Mouse (Mus musculus) ES-E14 (cell line): Measurements from ENCODE around the gene Btd. TPM values are rescaled to one million over a fixed set of nuclear protein-coding genes. Genes with fewer than 3 reads are reported as not detected.

Experiments
- DNase-seq: peaks from one replicate; pipeline ENCODE4 v3.0.0-alpha.2; 2013; ENCODE audit warnings: low read depth, low spot score
- H3K27ac ChIP-seq: 2 replicates; pipeline ENCODE4 v1.5.1; 2012; ENCODE audit warnings: low read depth, mild to moderate bottlenecking, low read length, moderate library complexity, mixed read lengths; ENCODE audit not compliant: poor library complexity, insufficient read depth, severe bottlenecking
- H3K36me3 ChIP-seq: 2 replicates; pipeline ENCODE4 v1.6.1; 2012; ENCODE audit warnings: mild to moderate bottlenecking, low read length, moderate library complexity, mixed read lengths; ENCODE audit not compliant: control insufficient read depth, poor library complexity, insufficient read depth, severe bottlenecking
- H3K4me1 ChIP-seq, 2 experiments: fragments of 150-350 bp in 1 of 2; sonication (generic) in 1 of 2; 2 replicates each; pipeline ENCODE4 v1.6.1; 2012; ENCODE audit warnings: low read length in 2 of 2, mild to moderate bottlenecking in 1 of 2, mixed read lengths in 1 of 2; ENCODE audit not compliant: control insufficient read depth in 2 of 2, insufficient read depth in 2 of 2, poor library complexity in 1 of 2
- H3K4me3 ChIP-seq, 2 experiments: fragments of 150-350 bp in 1 of 2; sonication (generic) in 1 of 2; 2 replicates each; pipeline ENCODE4 v1.5.1; 2012; ENCODE audit warnings: low read length in 2 of 2, low read depth in 1 of 2, mild to moderate bottlenecking in 1 of 2, mixed read lengths in 1 of 2; ENCODE audit not compliant: insufficient read depth in 1 of 2, poor library complexity in 1 of 2, severe bottlenecking in 1 of 2
- H3K9ac ChIP-seq: 2 replicates; pipeline ENCODE4 v1.6.1; 2012; ENCODE audit warnings: low read depth, mild to moderate bottlenecking, low read length, mixed read lengths; ENCODE audit not compliant: poor library complexity, insufficient read depth, severe bottlenecking
- H3K9me3 ChIP-seq: fragments of 150-350 bp; sonication (generic); 2 replicates; pipeline ENCODE4 v1.6.1; 2012; ENCODE audit warnings: low read depth, mild to moderate bottlenecking, low read length; ENCODE audit not compliant: control insufficient read depth, insufficient read depth
- CHD2 ChIP-seq: IDR thresholded peaks from 2 replicates; pipeline ENCODE4 v1.6.1; 2014; ENCODE audit warnings: mild to moderate bottlenecking, low read depth, low read length, inconsistent platforms
- HCFC1 ChIP-seq: IDR thresholded peaks from 2 replicates; pipeline ENCODE4 v1.6.1; 2012; ENCODE audit warnings: low read length, inconsistent platforms, borderline replicate concordance; ENCODE audit not compliant: insufficient read depth
- MAFK ChIP-seq: IDR thresholded peaks from 2 replicates; pipeline ENCODE4 v1.6.1; 2014; ENCODE audit warnings: mild to moderate bottlenecking, low read depth, low read length, inconsistent platforms; ENCODE audit not compliant: insufficient read depth
- ZC3H11A ChIP-seq: IDR thresholded peaks from 2 replicates; pipeline ENCODE4 v1.6.1; 2012; ENCODE audit warnings: low read depth, mild to moderate bottlenecking, inconsistent platforms, low read length, borderline replicate concordance
- ZNF384 ChIP-seq: IDR thresholded peaks from 2 replicates; pipeline ENCODE4 v1.6.1; 2012; ENCODE audit warnings: low read depth, low read length, inconsistent platforms
- in situ Hi-C, 2 experiments: fragments of 600-800 bp; cut with MboI; formaldehyde crosslinking; loops; one replicate each; pipeline ENCODE4 v1.15.1; 2025; ENCODE audit warnings: low sequenced_read_pairs in 2 of 2, inconsistent platforms in 1 of 2; ENCODE audit not compliant: unreplicated experiment in 2 of 2
- total RNA-seq: library from RNA; depleted of rRNA; stranded (reverse); fragments of 300-350 nt; gene quantifications from 2 replicates; pipeline ENCODE4 v1.2.3, GENCODE M21; 2012

Btd gene
- total RNA-seq, 1 experiment = 8.1 TPM

DNA sequence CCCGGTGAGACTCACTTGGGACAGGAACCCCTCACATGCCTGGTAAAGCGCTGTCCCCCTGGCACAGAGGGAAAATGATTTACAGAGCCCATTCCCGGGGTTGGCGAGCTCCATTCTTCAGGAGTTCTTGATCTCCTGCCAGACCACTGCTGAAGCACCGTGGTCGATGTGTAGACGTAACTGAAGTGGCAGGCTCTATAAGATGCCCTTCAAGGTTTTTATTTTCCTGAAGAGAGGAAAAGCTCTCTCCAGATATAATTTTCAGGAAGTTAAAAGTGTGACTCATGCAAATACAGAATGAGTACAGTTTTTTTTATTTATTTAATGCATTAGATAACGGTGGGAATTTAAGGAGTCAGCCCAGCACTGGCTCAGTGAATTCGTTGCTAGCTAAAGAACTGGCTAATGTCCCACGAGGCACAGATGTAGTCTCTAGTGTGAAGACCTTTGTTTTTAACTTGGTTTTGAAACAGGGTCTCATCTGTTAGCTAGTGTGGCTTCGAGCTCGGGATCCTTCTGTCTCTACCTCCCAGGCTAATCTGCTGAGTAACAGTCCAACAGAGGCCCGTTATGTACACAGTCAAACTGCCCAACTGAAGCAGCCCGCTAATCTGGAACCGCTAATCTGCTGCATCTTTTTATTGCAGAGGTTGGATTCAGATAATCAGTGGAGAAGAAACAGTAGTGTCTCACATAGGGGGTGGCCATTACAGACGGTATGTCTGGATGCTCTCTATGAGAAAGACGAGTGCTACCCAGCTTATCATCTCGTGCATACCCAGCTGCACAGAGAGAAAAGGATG lies 23.5 kb downstream of the Btd start:
- H3K4me3 ChIP-seq = no peak overlapping the region
- in situ Hi-C loops = loop anchor here in 1 of 2 experiments (25.0 kb wide), 1 partner anchor 398 kb away; no protein-coding TSS in a partner anchor
- no peak overlapping the region for H3K27ac ChIP-seq
- H3K4me1 ChIP-seq = peaks cover 2 to 15% of the 10 kb centered on the region in 2 experiments; a peak in 3 of 4 replicates
- H3K9ac ChIP-seq = no peak overlapping the region
- H3K9me3 ChIP-seq = no peaks in the 10 kb centered on the region
- H3K36me3 ChIP-seq = no peaks in the 10 kb centered on the region
- no peak for DNase-seq
- TF ChIP-seq MAFK = no peak
- no peak for TF ChIP-seq CHD2
- TF ChIP-seq ZC3H11A = no peak
- no peak for TF ChIP-seq HCFC1
- no peak for TF ChIP-seq ZNF384

DNA sequence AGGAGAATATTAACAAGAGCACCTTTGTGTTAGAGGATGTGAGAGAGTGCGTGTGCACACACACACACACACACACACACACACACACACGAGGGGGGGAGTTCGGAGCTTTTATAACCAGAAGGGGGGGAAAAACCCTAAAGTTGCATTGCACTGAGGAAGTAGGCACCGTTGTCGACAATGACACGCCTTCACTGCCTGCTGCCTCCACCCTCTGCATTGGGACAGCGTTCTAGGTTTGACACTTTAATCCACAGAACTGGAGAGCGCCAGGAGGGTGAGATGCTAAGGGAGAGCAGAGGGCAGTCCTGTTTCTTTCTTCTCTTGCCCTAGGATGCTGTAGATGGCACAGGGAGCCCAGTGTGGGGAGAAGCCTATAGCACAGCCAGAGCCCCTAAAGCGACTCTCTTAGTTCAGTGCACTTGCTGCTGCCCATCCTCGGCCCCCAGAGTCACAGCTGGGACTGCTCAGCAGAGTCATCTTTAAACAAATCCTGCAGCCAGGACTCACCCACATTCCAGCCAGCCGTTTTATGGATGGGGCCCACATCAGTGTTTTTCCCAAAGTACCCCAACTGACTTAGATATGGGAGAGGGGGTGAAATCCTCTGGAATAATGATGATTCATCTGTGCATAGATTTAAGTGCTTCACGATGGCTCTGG lies 24.2 kb downstream of the Btd start:
- no peaks in the 10 kb centered on the region for H3K36me3 ChIP-seq
- TF ChIP-seq HCFC1 = no peak
- TF ChIP-seq ZNF384 = no peak
- no peak for TF ChIP-seq MAFK
- TF ChIP-seq CHD2 = no peak
- no peak for TF ChIP-seq ZC3H11A
- no peak for DNase-seq
- peaks cover 2 to 18% of the 10 kb centered on the region in 2 experiments; a peak in 3 of 4 replicates for H3K4me1 ChIP-seq
- no peak overlapping the region for H3K4me3 ChIP-seq
- no peak overlapping the region for H3K9ac ChIP-seq
- H3K9me3 ChIP-seq = no peaks in the 10 kb centered on the region
- in situ Hi-C loops = loop anchor here in 1 of 2 experiments (25.0 kb wide), 1 partner anchor 397 kb away; no protein-coding TSS in a partner anchor
- H3K27ac ChIP-seq = no peak overlapping the region

DNA sequence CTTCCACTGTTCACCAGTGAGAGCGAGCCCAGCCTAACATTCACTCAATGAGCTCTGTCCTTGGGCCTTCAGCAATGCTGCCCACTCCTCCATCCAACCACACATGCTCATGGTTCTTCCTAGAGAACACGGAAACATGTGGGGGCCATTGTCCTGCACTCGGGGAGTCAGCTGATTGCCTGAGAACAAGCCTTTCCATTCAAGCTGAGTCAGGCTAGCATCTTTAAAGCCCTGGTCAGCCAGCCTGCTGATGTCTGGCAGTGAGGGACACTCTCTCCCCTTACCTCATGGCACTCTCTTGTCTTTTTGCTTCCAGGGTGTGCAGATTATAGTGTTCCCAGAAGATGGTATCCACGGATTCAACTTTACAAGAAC lies 24.7 kb downstream of the Btd start:
- H3K4me3 ChIP-seq = no peak overlapping the region
- no peaks in the 10 kb centered on the region for H3K36me3 ChIP-seq
- DNase-seq = no peak
- no peak overlapping the region for H3K9ac ChIP-seq
- H3K27ac ChIP-seq = no peak overlapping the region
- no peaks in the 10 kb centered on the region for H3K9me3 ChIP-seq
- peaks cover 3 to 18% of the 10 kb centered on the region in 2 experiments; a peak in 3 of 4 replicates for H3K4me1 ChIP-seq
- TF ChIP-seq HCFC1 (no peak), ZNF384 (no peak), MAFK (no peak), ZC3H11A (no peak), CHD2 (no peak)
- in situ Hi-C loops = loop anchor here in 1 of 2 experiments (25.0 kb wide), 1 partner anchor 397 kb away; no protein-coding TSS in a partner anchor

DNA sequence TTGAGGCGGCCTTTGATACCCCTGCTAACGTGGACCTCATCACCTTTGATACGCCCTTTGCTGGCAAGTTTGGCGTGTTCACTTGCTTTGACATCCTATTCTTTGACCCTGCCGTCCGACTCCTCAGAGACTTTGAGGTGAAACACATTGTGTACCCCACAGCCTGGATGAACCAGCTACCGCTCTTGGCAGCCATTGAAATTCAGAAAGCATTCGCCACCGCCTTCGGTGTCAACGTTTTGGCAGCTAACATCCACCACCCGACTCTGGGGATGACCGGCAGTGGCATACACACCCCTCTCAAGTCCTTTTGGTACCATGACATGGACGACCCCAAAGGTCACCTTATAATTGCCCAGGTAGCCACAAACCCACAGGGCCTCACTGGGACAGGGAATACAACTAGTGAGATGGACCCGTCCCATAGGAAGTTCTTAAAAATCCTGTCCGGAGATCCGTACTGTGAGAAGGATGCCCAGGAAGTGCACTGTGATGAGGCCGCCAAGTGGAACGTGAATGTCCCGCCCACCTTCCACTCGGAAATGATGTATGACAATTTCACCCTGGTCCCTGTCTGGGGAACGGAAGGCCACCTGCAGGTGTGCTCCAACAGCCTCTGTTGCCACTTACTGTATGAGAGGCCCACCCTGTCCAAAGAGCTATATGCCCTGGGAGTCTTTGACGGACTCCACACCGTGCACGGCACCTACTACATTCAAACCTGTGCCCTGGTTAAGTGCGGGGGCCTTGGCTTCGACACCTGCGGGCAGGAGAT lies 26.3 kb downstream of the Btd start:
- H3K9me3 ChIP-seq = no peaks in the 10 kb centered on the region
- TF ChIP-seq HCFC1 (no peak), MAFK (no peak), ZNF384 (no peak), ZC3H11A (no peak), CHD2 (no peak)
- peaks cover 5 to 21% of the 10 kb centered on the region in 2 experiments; a peak in 3 of 4 replicates for H3K4me1 ChIP-seq
- no peak for DNase-seq
- in situ Hi-C loops = loop anchor here in 1 of 2 experiments (25.0 kb wide), 1 partner anchor 395 kb away; no protein-coding TSS in a partner anchor
- no peak overlapping the region for H3K9ac ChIP-seq
- no peak overlapping the region for H3K27ac ChIP-seq
- H3K36me3 ChIP-seq = no peaks in the 10 kb centered on the region
- H3K4me3 ChIP-seq = no peak overlapping the region
